Mouse (Mus musculus) NIH3T3 (cell line): ENCODE data around the gene Snx7.
A peak's percentile ranks its signal among the peaks of the same experiment; 100 is the strongest.

Source experiments
- DNase-seq: peaks from one replicate; pipeline ENCODE4 v3.0.0-alpha.2; 2012; ENCODE audit warnings: low read depth

The Snx7 gene

DNA sequence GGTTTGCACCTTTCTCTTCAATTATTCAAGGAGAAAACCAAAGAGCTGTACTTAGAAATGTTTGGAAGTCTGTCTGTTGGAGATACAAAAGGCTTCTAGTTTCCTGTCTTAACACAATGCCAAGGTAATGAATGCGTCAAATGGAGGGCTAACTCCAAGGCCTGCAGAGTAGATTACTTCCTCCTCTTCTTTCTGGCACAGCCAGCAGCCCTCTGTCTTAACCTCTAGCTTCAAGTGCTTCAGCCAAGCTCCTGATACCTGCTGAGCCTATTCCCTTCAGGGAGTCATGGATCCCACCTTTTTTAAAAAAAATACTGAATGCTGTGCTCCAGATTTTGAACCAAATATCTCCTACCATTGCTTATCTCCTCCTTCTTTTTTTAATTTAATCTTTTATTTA is 51.1 kb downstream of the Snx7 start:
- no peak for DNase-seq

DNA sequence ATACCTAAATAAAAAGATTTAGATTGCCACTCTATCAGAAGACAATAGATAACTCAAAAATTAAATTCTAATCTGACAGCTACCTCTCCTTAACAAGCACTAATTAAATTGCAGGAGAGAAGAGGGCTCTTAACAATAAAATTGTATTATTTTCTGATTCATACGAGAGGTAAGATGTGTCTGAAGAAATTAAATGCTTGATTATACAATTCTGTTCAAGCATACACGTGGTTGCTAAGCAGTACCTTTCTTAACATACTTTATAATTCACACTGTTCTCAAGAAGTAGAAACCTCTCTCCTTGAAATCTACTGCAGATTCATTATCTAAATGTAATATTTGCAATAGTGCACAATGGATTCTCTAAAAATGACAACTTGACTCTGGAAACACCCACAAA is 54.5 kb downstream of the Snx7 start:
- DNase-seq = no peak

DNA sequence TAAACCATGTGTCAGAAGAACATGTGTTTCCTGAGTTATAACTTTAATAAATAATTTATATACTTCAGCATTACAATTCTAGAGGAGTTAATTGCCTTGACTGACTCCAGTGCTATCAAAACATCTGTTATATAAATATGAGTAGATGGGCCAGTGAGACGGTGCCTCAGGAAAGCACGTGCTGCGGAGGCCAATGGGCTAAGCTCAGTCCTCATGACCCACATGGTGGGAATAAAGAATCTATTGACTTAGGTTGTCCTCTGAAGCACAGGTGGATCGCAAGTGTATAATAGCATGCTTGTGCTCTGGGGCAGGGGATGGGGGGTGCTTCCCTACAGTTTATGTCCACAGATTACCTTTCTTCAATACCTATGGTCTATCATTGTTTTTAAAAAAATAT is 56.6 kb downstream of the Snx7 start:
- DNase-seq = no peak

DNA sequence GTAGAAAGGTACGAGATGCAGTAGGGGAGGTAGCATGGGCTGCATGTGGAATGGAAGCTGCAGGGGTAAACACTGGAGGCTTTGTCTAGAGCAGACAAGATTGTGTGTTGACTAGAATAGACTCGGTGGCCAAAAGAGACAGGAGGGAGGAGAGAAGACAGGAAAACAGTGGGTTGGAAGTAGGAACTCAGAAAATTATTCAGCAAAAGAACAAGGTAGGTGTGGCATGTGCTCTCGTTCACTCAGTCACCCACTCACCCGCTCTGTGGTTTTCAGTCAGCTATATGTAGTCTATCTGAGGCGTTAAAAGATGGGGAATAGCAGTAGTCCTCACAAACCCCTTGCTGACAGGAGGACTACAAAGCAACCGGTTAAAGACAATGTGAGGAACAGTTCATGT is 63.0 kb downstream of the Snx7 start:
- no peak for DNase-seq

DNA sequence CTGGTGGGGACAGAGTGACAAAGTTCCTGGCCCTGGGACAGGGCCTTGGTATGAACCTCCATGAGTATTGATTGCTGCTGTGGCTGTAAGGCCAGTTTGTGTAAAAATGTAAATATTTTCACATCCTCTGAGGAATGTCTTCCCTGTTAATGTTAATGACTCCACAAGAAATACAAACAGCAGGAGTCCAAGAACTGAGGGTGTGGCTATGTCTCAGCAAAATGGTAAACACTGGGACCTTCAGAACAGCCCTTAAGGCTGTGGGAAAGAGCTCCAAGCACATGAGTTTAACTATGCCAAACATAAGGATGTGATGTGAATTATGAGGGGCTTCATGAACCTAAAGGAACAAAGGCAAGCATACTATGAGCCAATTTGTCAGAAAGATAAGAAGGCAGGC is 74.2 kb downstream of the Snx7 start:
- no peak for DNase-seq

DNA sequence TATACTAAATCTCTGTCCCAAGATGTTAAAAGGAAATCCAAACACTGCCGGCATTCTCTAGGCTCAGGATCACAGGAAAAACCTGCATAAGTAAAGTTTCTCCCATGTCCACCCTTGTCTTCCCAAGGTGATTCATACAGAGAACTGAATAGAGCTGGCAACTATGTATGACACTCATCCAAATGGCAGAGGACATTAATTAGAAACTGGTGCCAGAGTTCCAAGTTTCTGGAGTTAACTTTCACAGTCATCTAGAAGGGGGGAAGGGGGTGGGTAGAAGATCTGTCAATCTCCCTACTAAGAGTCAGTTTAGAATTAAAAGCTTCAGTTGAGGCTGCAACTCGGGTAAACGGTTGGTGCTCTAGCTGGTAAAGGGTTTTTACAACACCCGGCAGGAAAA is 76.8 kb downstream of the Snx7 start:
- peak; percentile 42 for DNase-seq

DNA sequence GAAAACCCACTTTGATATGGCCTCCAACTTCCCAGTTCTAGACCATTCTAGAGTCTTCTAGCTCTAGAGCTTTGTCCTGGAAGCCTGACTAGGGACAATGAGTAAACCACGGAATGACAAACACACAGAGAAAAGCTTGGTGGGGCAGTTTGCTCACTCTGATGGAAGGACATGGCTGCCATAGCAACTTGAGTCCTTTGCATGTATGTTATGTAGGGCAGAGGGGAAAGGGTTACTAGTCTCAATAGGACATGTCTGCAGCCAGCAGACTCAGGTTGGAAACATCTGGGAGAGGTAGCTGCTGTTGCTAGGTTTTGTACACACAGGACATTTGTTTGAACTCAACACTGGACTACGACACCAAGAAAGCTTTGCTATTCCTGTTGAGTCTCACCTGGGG is 77.5 kb downstream of the Snx7 start:
- DNase-seq = no peak

DNA sequence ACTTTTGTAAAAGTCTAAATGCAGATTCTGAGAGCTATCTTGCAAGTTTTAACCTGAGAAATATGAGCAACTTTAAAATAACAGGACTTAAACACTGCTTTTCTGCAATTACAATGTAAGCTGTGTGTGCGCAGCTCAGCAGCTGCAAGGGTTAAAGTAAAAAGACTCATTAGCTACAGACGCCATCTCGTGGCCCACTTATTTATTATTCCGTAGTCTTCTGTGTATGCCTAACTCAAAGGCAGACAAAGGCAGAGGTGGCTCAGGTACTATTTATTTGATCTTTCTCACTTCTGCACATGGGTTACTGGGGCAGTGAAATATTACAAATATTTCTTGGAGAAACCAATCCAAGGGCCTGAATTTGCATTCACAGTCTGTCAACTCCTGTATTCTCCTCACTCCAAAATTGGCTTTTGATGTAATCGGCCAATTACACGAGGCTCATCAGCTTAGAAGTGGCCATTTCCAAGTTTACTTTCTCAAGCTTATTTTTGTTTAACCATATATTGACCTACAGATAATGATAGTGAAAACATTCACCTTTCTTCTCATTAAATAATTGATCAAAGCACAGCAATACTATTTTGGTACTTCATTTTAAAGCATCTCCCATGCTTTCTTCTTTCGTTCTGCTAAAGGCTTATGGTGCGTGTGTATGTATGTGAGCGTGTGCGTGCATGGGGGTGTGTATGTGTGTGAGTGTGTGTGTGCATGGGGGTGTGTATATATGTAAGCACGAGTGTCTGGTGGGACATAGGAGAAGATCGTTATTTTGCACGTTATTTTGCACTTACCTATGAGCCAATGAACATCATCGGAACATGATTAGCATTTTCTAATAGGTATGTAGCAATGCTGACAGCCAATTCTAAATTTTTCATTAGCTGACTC is 79.7 kb downstream of the Snx7 start:
- DNase-seq = peak; percentile 11

DNA sequence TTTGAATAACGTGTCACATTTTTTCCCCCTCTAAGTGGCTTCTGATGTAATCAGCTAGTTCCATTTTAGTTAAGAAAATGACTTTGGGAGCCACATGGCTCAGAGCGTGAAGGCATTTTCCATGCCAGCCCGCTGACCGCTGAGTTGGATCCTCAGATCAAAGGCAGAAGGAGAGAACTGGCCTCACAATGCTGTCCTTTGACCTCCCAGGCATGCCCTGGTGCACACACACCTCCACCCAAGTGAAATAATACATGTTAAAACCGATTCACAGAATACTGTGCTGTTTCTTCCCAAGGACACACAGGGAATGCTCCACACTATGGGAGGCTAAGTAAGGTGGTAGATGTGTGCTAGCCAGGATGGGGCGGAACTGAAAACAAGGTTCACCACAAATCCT is 81.5 kb downstream of the Snx7 start:
- DNase-seq = no peak

DNA sequence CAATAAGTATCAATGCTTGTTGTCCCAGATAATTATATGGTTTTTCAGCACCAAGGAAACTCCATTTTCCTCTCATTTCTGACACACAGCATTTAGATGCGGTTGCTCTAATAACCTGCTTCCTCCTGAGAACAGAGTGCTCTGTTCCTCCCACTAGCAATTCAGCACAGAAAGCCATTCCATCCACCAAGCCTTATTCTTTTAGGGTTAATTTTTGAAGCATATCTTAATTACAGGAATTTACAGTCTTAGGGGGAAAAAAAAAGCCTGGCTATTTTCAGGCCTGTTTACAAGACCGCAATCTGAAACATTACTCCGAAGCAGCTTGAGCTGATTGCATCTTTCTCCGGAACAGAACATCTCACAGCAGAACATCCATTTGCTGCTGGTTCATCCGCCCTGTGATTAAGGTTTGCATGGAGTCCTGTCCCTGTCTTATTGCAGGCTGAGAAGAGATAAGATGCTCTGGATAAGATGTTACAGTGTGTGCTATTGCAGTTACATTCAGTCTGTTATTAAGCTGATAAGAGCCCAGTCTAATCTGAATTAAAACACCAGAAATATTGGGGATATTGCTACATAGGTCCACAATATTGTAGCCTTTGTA is 116.5 kb downstream of the Snx7 start:
- DNase-seq = no peak

DNA sequence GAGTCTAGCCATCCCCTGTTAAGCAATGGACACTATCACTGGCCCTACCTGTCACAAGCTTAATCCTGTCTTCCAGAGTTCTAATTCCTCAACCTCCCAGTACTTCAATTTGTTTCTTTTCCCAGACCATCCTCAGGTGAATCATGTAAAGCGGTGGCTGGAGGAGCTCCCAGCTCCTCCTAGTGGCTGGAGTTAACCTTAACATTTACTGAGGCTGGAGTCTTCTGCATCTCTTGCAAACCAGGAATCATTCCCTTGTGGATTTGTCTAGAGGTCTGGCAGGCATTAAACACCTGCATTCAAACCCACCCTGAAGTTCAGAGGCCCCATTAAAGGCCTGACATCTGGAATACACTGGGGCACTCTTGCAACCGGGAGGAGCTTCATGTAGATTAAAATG is 117.1 kb downstream of the Snx7 start:
- DNase-seq = peak; percentile 20

DNA sequence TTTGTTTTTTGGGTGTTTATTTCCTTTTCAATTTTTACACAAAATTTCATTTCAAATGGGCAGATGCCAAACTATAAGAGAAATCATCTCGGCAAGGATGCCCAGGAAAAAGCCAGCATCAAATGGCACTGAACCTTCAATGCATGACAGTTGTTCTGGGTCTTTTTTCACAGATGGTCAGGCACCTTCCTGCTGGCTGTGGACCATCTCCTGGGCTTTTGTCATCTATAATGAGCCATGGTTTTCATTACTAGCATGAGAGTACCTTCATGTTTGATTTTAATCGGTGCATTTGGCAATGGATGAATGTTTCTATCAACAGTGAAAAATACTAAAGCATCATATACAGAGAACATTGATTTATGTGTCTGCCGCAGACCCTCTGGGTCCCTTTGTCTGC is 119.5 kb downstream of the Snx7 start:
- DNase-seq = no peak

DNA sequence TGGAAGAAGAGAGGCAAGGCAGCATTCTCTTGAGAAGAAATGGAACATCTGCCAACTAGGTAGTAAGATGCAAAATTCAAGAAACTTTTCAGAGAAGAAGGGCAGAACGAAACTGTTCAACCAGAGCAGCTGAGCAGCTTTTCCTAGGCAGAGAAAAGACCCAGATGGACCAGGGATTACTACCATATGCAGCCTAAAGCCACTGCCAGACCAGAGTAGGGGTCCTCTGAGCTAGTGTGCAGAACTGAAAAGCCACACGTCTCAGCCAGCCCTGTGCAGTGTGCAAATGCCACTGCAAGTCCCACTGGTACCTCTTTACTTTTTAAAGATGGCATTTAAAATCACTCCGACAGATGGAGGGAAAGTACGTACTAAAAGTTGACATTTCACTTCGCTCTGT is 129.0 kb downstream of the Snx7 start:
- DNase-seq = no peak

DNA sequence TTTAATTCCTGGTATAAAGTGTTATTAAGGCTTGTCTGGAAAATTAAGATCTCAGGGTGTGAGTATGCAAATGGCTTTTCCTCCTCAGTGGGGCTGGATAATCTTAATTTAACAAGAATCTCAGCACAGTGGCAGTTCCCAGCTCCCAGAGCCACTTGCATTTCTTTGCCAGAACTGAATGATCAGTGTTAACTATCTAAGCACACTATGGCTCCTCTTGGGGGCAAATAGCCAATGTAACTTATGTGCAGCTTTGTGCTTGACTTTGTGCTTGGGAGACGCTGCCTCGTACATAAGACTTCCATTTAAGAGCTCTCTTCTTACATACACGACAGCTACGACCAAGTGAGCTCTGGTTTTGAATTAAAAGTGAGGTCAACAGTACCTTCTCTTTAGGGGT is 136.1 kb downstream of the Snx7 start:
- no peak for DNase-seq
